Comparison of ENCODE assay signal across 8 mouse cellular contexts in genomic region chr1:72826446-72826845, GRCm38 (mm10). TPM values are rescaled to one million over a fixed set of nuclear protein-coding genes. Genes with fewer than 3 reads are reported as not detected.
DNase-seq lines count a peak whose midpoint lies in the region; ATAC-seq and TF ChIP-seq lines count a peak whose summit lies in the region.

No protein-coding gene starts in this region.

- no peak for DNase-seq in heart, embryonic 10.5 days (ENCODE audit: low spot score)
- DNase-seq in heart, adult 18-20 months, result no peak
- peak; percentile 62 for DNase-seq in embryo, embryonic 10 days (ENCODE audit: low spot score)
- no peak for DNase-seq in layer of hippocampus, adult 2 months (ENCODE audit: low spot score in 2 of 2)
- no peak for DNase-seq in urinary bladder, adult 2 months (ENCODE audit: low spot score)
- no peak for DNase-seq in urinary bladder, postnatal 4 days (ENCODE audit: low spot score in 2 of 2)

- H3K27ac ChIP-seq in heart, embryonic 10.5 days, result peak overlapping the region; percentile 82
- H3K27ac ChIP-seq in hindbrain, embryonic 13.5 days, result peak overlapping the region; percentile 89
- peak overlapping the region; percentile 79 for H3K27ac ChIP-seq in midbrain, embryonic 16.5 days (ENCODE audit: low read length)
- H3K27ac ChIP-seq in layer of hippocampus, adult 2 months, result no peak overlapping the region

- peak overlapping the region; percentile 94 for H3K9ac ChIP-seq in hindbrain, embryonic 13.5 days
- peak overlapping the region; percentile 85 for H3K9ac ChIP-seq in midbrain, embryonic 16.5 days (ENCODE audit: low read depth, low read length)

- no peak for ATAC-seq in hindbrain, embryonic 13.5 days (ENCODE audit: low FRiP score)
- no peak for ATAC-seq in midbrain, embryonic 16.5 days

- H3K4me3 ChIP-seq in heart, embryonic 10.5 days, result peak overlapping the region; percentile 68
- peak overlapping the region; percentile 81 for H3K4me3 ChIP-seq in hindbrain, embryonic 13.5 days
- H3K4me3 ChIP-seq in midbrain, embryonic 16.5 days (ENCODE audit: low read depth, low read length), result peak overlapping the region; percentile 72
- no peak overlapping the region for H3K4me3 ChIP-seq in layer of hippocampus, adult 2 months

- 8% methylated on average over 6 of the region's 6 CpGs for WGBS in heart, embryonic 10.5 days
- WGBS in hindbrain, embryonic 13.5 days, result 1% methylated on average over 6 of the region's 6 CpGs
- WGBS in midbrain, embryonic 16.5 days, result under 1% methylated on average over 6 of the region's 6 CpGs

- peaks cover 12% of the 10 kb centered on the region; the same call in 1 of the 2 replicates for H3K27me3 ChIP-seq in heart, embryonic 10.5 days (ENCODE audit: insufficient read depth, poor library complexity, severe bottlenecking)
- no peaks in the 10 kb centered on the region for H3K27me3 ChIP-seq in hindbrain, embryonic 13.5 days
- H3K27me3 ChIP-seq in midbrain, embryonic 16.5 days (ENCODE audit: control insufficient read depth, insufficient read depth, low read depth, low read length), result no peaks in the 10 kb centered on the region

- no peaks in the 10 kb centered on the region for H3K9me3 ChIP-seq in heart, embryonic 10.5 days
- no peaks in the 10 kb centered on the region for H3K9me3 ChIP-seq in hindbrain, embryonic 13.5 days
- no peaks in the 10 kb centered on the region for H3K9me3 ChIP-seq in midbrain, embryonic 16.5 days (replicated peaks; ENCODE audit: control insufficient read depth, low read length, poor library complexity, severe bottlenecking)

- peak overlapping the region; percentile 81 for H3K4me2 ChIP-seq in hindbrain, embryonic 13.5 days
- H3K4me2 ChIP-seq in midbrain, embryonic 16.5 days (ENCODE audit: low read length), result peak overlapping the region; percentile 78

- H3K4me1 ChIP-seq in heart, embryonic 10.5 days, result peaks cover 50% of the 10 kb centered on the region
- H3K4me1 ChIP-seq in hindbrain, embryonic 13.5 days (replicated peaks), result peaks cover 44% of the 10 kb centered on the region
- peaks cover 24% of the 10 kb centered on the region for H3K4me1 ChIP-seq in midbrain, embryonic 16.5 days (ENCODE audit: control insufficient read depth, insufficient read depth, low read length)

- H3K36me3 ChIP-seq in heart, embryonic 10.5 days, result no peaks in the 10 kb centered on the region
- peaks cover 7% of the 10 kb centered on the region for H3K36me3 ChIP-seq in hindbrain, embryonic 13.5 days
- no peaks in the 10 kb centered on the region for H3K36me3 ChIP-seq in midbrain, embryonic 16.5 days (ENCODE audit: control insufficient read depth, insufficient read depth, low read length)

- TF ChIP-seq CTCF in layer of hippocampus, adult 2 months (conservative IDR thresholded peaks at IDR 0.05), result no peak

RNA-seq across cellular contexts. Expression of gene Igfbp2, which starts 2.1 kb away (rescaled TPM):
- polyA plus RNA-seq in heart, embryonic 10.5 days (2016; fragmentation: Nextera tagmentation; extraction: Ambion mirVana), result 137 and 226 TPM in 2 replicates
- total RNA-seq in heart, adult 18-20 months (2021), result under 1 TPM; 0.37 to 0.51 TPM
- polyA plus RNA-seq in hindbrain, embryonic 13.5 days (2015; fragmentation: Nextera tagmentation; extraction: Ambion mirVana), result 392 and 465 TPM in 2 replicates
- polyA plus RNA-seq in midbrain, embryonic 16.5 days (2015; fragmentation: Nextera tagmentation; extraction: Ambion mirVana), result 244 and 262 TPM in 2 replicates
- 10 to 100 TPM; 43.6 to 44.2 TPM for total RNA-seq in layer of hippocampus, adult 2 months (2021)
- 874 and 1,097 TPM in 2 replicates for polyA plus RNA-seq in urinary bladder, adult 2 months (2012; rRNA removed)

RNA-seq across cellular contexts. Expression of gene Igfbp5, which starts 48.2 kb away (rescaled TPM):
- 158 and 178 TPM in 2 replicates for polyA plus RNA-seq in heart, embryonic 10.5 days (2016; fragmentation: Nextera tagmentation; extraction: Ambion mirVana)
- 100 to 1,000 TPM in 1 of 2 experiments, 10 to 100 TPM in 1; 80.7 to 123 TPM for total RNA-seq in heart, adult 18-20 months (2021)
- 60.5 and 68.4 TPM in 2 replicates for polyA plus RNA-seq in hindbrain, embryonic 13.5 days (2015; fragmentation: Nextera tagmentation; extraction: Ambion mirVana)
- 42.6 and 42.8 TPM in 2 replicates for polyA plus RNA-seq in midbrain, embryonic 16.5 days (2015; fragmentation: Nextera tagmentation; extraction: Ambion mirVana)
- 10 to 100 TPM; 72.5 to 79.3 TPM for total RNA-seq in layer of hippocampus, adult 2 months (2021)
- polyA plus RNA-seq in urinary bladder, adult 2 months (2012; rRNA removed), result 58.6 and 85.5 TPM in 2 replicates
